Mouse (Mus musculus) kidney, embryonic 16.5 days (tissue): ENCODE data around the gene Rap1gds1. TPM values are rescaled to one million over a fixed set of nuclear protein-coding genes. Genes with fewer than 3 reads are reported as not detected.

ENCODE experiments used
- ATAC-seq: fragments of 200-750 bp; cut with Nextera tagmentation; 2 replicates; pipeline ENCODE4 v1.8.0; 2017; ENCODE audit warnings: moderate TSS enrichment; ENCODE audit not compliant: low FRiP score, low TSS enrichment
- H3K27ac ChIP-seq: fragments of 300-500 bp; sonication (generic); 2 replicates; pipeline ENCODE4 v1.5.1; 2014; ENCODE audit warnings: low read length
- H3K27me3 ChIP-seq: fragments of 300-500 bp; sonication (generic); 2 replicates; pipeline ENCODE4 v1.6.1; 2014; ENCODE audit warnings: low read length, control low read depth, mixed read lengths; ENCODE audit not compliant: insufficient read depth
- H3K36me3 ChIP-seq: fragments of 300-500 bp; sonication (generic); 2 replicates; pipeline ENCODE4 v1.6.1; 2014; ENCODE audit warnings: low read length, control low read depth, mixed read lengths; ENCODE audit not compliant: insufficient read depth
- H3K4me1 ChIP-seq: fragments of 300-500 bp; sonication (generic); 2 replicates; pipeline ENCODE4 v1.6.1; 2014; ENCODE audit warnings: low read length, control low read depth, mixed read lengths; ENCODE audit not compliant: insufficient read depth
- H3K4me2 ChIP-seq: fragments of 300-500 bp; sonication (generic); replicated peaks from 2 replicates; pipeline ENCODE4 v1.6.1; 2014; ENCODE audit warnings: low read depth, low read length
- H3K4me3 ChIP-seq: fragments of 300-500 bp; sonication (generic); 2 replicates; pipeline ENCODE4 v1.5.1; 2014; ENCODE audit warnings: mild to moderate bottlenecking, low read length
- H3K9ac ChIP-seq: fragments of 300-500 bp; sonication (generic); replicated peaks from 2 replicates; pipeline ENCODE4 v1.6.1; 2014; ENCODE audit warnings: low read length
- H3K9me3 ChIP-seq: fragments of 300-500 bp; sonication (generic); 2 replicates; pipeline ENCODE4 v1.6.1; 2016; ENCODE audit warnings: low read length, control low read depth
- WGBS: fragments of 180-500 bp; shearing (Covaris S2); extraction: QIAGEN DNeasy Blood & Tissue Kit; methylation state at CpG from one replicate; pipeline ENCODE4 v1.1.7; 2014; 5-methylcytosine and 5-hydroxymethylcytosine counted together
- polyA plus RNA-seq: library from polyadenylated mRNA; unstranded; fragments of >200 nt; fragmentation: Nextera tagmentation; extraction: Ambion mirVana; gene quantifications from 2 replicates; pipeline ENCODE4 v1.2.1, GENCODE M21; 2015

Rap1gds1 gene
- polyA plus RNA-seq, 1 experiment from 2014 or later, result 60.1 TPM

- Histone ChIP-seq H3K4me3 (no peak overlapping the region), H3K27ac (no peak overlapping the region), H3K4me1 (no peaks in the 10 kb centered on the region), H3K4me2 (no peak overlapping the region), H3K9me3 (no peaks in the 10 kb centered on the region; the same call in 1 of the 2 replicates), H3K27me3 (no peaks in the 10 kb centered on the region), H3K9ac (no peak overlapping the region), H3K36me3 (peaks cover 3% of the 10 kb centered on the region)
- ATAC-seq, result no peak
- 78% methylated on average over 8 of the region's 8 CpGs for WGBS
Measured at GRCm38 (mm10) chr3:139023585-139023984, 51.4 kb downstream of the Rap1gds1 start.

- Histone ChIP-seq H3K4me2 (no peak overlapping the region), H3K9me3 (no peaks in the 10 kb centered on the region), H3K4me1 (no peaks in the 10 kb centered on the region), H3K4me3 (no peak overlapping the region), H3K27me3 (no peaks in the 10 kb centered on the region), H3K27ac (no peak overlapping the region), H3K9ac (no peak overlapping the region), H3K36me3 (peaks cover 4% of the 10 kb centered on the region; the same call in 1 of the 2 replicates)
- ATAC-seq, result no peak
- WGBS, result 90% methylated on average over 9 of the region's 9 CpGs
Measured at GRCm38 (mm10) chr3:139012352-139012751, 62.6 kb downstream of the Rap1gds1 start.

GRCm38 (mm10) chr3:139005669-139006068, 69.3 kb downstream of the Rap1gds1 start:
- no peaks in the 10 kb centered on the region for H3K36me3 ChIP-seq
- ATAC-seq, result no peak
- H3K9ac ChIP-seq, result no peak overlapping the region
- H3K4me1 ChIP-seq, result no peaks in the 10 kb centered on the region
- H3K27me3 ChIP-seq, result no peaks in the 10 kb centered on the region
- H3K9me3 ChIP-seq, result no peaks in the 10 kb centered on the region
- H3K4me2 ChIP-seq, result no peak overlapping the region
- H3K27ac ChIP-seq, result no peak overlapping the region
- H3K4me3 ChIP-seq, result no peak overlapping the region

DNA sequence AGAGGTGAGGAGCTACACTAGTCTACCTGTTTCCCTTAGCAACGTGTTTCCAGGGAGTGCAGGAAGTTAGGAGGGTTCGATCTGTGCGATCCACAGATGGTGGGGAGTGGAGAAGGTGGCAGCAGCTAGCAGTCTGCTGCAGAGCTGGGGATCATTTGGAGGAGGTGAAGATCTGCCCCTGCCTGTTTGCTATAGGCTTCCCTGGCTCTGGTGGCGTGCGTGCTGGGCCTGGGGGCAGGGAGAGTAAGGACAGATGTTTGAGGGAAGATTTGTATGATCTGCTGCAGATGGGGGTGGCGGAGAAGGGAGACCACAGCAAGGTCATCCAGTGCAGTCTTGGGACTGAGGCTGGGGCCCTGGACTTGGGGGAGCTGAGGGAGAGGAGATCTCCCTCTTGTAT, 72.2 kb downstream of the Rap1gds1 start:
- no peaks in the 10 kb centered on the region for H3K36me3 ChIP-seq
- no peak overlapping the region for H3K9ac ChIP-seq
- H3K4me3 ChIP-seq, result no peak overlapping the region
- H3K27me3 ChIP-seq, result no peaks in the 10 kb centered on the region
- 78% methylated on average over 6 of the region's 6 CpGs for WGBS
- no peak; the same call in 1 of the 2 replicates for ATAC-seq
- H3K4me1 ChIP-seq, result no peaks in the 10 kb centered on the region
- no peak overlapping the region for H3K4me2 ChIP-seq
- no peaks in the 10 kb centered on the region for H3K9me3 ChIP-seq
- no peak overlapping the region for H3K27ac ChIP-seq

GRCm38 (mm10) chr3:139000071-139000867, 74.7 kb downstream of the Rap1gds1 start:
- Histone ChIP-seq H3K4me1 (no peaks in the 10 kb centered on the region), H3K27ac (no peak overlapping the region), H3K27me3 (no peaks in the 10 kb centered on the region), H3K36me3 (peaks cover 13% of the 10 kb centered on the region), H3K4me2 (no peak overlapping the region), H3K4me3 (no peak overlapping the region), H3K9ac (no peak overlapping the region), H3K9me3 (peaks cover 7% of the 10 kb centered on the region)
- ATAC-seq, result no peak
- WGBS, result 90% methylated on average over 9 of the region's 9 CpGs

DNA sequence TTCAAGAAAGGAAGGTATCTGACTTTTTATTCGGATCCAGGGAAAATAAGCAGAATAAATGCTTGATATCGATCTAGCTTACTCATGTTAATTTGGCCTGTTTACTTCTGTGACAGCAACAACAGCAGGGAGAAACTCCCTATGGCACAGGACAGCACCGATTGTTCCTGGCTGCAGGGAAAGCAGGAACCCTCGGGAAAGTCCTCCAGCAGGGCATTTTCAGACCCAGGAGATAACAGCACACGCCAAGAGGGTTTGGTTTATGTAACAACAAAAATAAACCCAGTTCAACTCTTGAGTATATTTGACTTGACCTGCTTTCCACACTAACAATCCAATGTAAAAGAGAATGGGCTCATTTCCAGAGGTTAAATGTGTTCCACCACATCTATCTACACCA, 81.5 kb downstream of the Rap1gds1 start:
- Histone ChIP-seq H3K4me1 (no peaks in the 10 kb centered on the region), H3K27me3 (no peaks in the 10 kb centered on the region), H3K4me3 (no peak overlapping the region), H3K9ac (no peak overlapping the region), H3K9me3 (peaks cover 7% of the 10 kb centered on the region), H3K4me2 (no peak overlapping the region), H3K27ac (no peak overlapping the region), H3K36me3 (peaks cover 13% of the 10 kb centered on the region)
- ATAC-seq, result no peak
- WGBS, result 77% methylated on average over 5 of the region's 5 CpGs

DNA sequence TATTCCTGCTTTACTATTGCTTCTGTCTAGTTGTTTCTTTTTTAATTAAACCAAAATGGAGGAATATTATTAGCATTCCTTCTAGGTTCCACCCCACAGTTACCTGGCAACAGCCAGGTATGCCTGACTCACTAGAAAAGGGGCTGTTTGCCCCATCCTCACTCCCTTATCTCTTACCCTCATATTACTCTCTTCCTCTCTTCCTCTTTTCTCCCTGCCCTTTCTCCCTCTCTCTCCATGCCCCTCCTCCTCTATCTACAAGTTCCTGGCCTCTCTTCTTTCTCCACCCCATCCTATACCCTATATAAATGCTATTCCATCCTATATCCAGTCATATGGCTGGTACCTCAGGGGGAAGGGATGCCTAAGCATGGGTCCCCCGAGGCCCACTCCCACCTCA, 83.6 kb downstream of the Rap1gds1 start:
- H3K4me3 ChIP-seq, result no peak overlapping the region
- 88% methylated on average over 1 of the region's 1 CpGs for WGBS
- H3K27me3 ChIP-seq, result no peaks in the 10 kb centered on the region
- H3K9me3 ChIP-seq, result peaks cover 8% of the 10 kb centered on the region
- no peak overlapping the region for H3K9ac ChIP-seq
- H3K4me1 ChIP-seq, result no peaks in the 10 kb centered on the region
- peaks cover 6% of the 10 kb centered on the region; the same call in 1 of the 2 replicates for H3K36me3 ChIP-seq
- H3K4me2 ChIP-seq, result no peak overlapping the region
- no peak for ATAC-seq
- H3K27ac ChIP-seq, result no peak overlapping the region

DNA sequence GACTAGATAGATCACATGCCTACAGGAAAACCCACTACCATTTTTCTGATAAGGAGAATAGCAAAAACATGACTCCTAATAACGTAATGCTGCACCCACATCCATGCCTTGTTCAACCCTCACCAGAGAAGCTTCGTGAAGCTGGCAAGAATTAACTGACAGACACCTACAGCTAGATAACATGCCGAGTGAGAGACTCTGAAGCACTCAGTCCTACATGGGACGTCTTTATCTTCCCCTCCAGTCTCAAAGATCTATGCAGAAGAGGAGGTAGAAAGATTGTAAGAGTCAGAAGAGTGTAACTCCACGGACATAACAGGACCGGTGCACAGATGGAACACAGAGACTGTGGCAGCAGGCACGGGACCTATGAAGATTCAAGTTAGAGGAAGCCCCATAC, 85.9 kb downstream of the Rap1gds1 start:
- 93% methylated on average over 7 of the region's 7 CpGs for WGBS
- ATAC-seq, result no peak
- H3K36me3 ChIP-seq, result peaks cover 4% of the 10 kb centered on the region; the same call in 1 of the 2 replicates
- H3K9ac ChIP-seq, result no peak overlapping the region
- no peak overlapping the region for H3K4me2 ChIP-seq
- no peaks in the 10 kb centered on the region for H3K27me3 ChIP-seq
- no peak overlapping the region for H3K4me3 ChIP-seq
- H3K9me3 ChIP-seq, result peaks cover 5% of the 10 kb centered on the region
- H3K4me1 ChIP-seq, result no peaks in the 10 kb centered on the region
- H3K27ac ChIP-seq, result no peak overlapping the region

GRCm38 (mm10) chr3:138988004-138988403, 87.0 kb downstream of the Rap1gds1 start:
- no peak overlapping the region for H3K9ac ChIP-seq
- no peaks in the 10 kb centered on the region for H3K27me3 ChIP-seq
- H3K4me1 ChIP-seq, result no peaks in the 10 kb centered on the region
- H3K9me3 ChIP-seq, result peaks cover 5% of the 10 kb centered on the region
- ATAC-seq, result no peak
- WGBS, result 89% methylated on average over 5 of the region's 5 CpGs
- no peak overlapping the region for H3K27ac ChIP-seq
- H3K36me3 ChIP-seq, result peaks cover 4% of the 10 kb centered on the region; the same call in 1 of the 2 replicates
- H3K4me2 ChIP-seq, result no peak overlapping the region
- no peak overlapping the region for H3K4me3 ChIP-seq

GRCm38 (mm10) chr3:138982249-138982648, 92.8 kb downstream of the Rap1gds1 start:
- Histone ChIP-seq H3K9ac (no peak overlapping the region), H3K27me3 (no peaks in the 10 kb centered on the region), H3K36me3 (peaks cover 9% of the 10 kb centered on the region; the same call in 1 of the 2 replicates), H3K4me2 (no peak overlapping the region), H3K27ac (no peak overlapping the region), H3K9me3 (peaks cover 2% of the 10 kb centered on the region), H3K4me1 (no peaks in the 10 kb centered on the region), H3K4me3 (no peak overlapping the region)
- ATAC-seq, result no peak
- 89% methylated on average over 6 of the region's 6 CpGs for WGBS
